Mouse (Mus musculus) ES-E14 (cell line): ENCODE measurements around the gene Agtr1a.

Experiments used
- CHD2 ChIP-seq: IDR thresholded peaks from 2 replicates; pipeline ENCODE4 v1.6.1; 2014; ENCODE audit warnings: mild to moderate bottlenecking, low read depth, low read length, inconsistent platforms
- MAFK ChIP-seq: IDR thresholded peaks from 2 replicates; pipeline ENCODE4 v1.6.1; 2014; ENCODE audit warnings: mild to moderate bottlenecking, low read depth, low read length, inconsistent platforms; ENCODE audit not compliant: insufficient read depth
- ZNF384 ChIP-seq: IDR thresholded peaks from 2 replicates; pipeline ENCODE4 v1.6.1; 2012; ENCODE audit warnings: low read depth, low read length, inconsistent platforms

DNA sequence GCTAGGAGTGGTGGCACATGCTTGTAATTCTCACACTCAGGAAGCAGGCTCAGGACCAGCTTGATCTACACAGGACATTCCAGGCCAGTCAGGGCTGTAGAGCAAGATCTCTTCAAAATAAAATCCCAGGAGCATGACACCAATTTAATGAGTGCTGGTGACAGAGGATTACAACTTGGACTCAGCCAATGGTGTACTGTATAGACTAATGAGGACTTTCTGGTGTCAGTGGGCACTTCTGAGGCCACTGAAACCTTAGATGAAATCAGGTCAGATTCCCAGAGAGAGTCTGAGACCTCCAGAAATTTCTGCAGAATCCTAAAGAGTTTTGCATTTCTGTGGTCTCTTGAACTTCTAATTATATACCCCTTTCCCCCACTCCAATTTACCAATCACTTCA, 57.9 kb downstream of the Agtr1a start:
- no peak for TF ChIP-seq MAFK
- TF ChIP-seq ZNF384 = no peak
- TF ChIP-seq CHD2 = no peak
